Mouse (Mus musculus) kidney, embryonic 16.5 days (tissue): ENCODE results near the gene Vapb. TPM values are rescaled to one million over a fixed set of nuclear protein-coding genes. Genes with fewer than 3 reads are reported as not detected.
A peak's percentile ranks its signal among the peaks of the same experiment; 100 is the strongest.

Source experiments
- ATAC-seq: fragments of 200-750 bp; cut with Nextera tagmentation; 2 replicates; pipeline ENCODE4 v1.8.0; 2017; ENCODE audit warnings: moderate TSS enrichment; ENCODE audit not compliant: low FRiP score, low TSS enrichment
- H3K27ac ChIP-seq: fragments of 300-500 bp; sonication (generic); 2 replicates; pipeline ENCODE4 v1.5.1; 2014; ENCODE audit warnings: low read length
- H3K27me3 ChIP-seq: fragments of 300-500 bp; sonication (generic); 2 replicates; pipeline ENCODE4 v1.6.1; 2014; ENCODE audit warnings: low read length, control low read depth, mixed read lengths; ENCODE audit not compliant: insufficient read depth
- H3K36me3 ChIP-seq: fragments of 300-500 bp; sonication (generic); 2 replicates; pipeline ENCODE4 v1.6.1; 2014; ENCODE audit warnings: low read length, control low read depth, mixed read lengths; ENCODE audit not compliant: insufficient read depth
- H3K4me1 ChIP-seq: fragments of 300-500 bp; sonication (generic); 2 replicates; pipeline ENCODE4 v1.6.1; 2014; ENCODE audit warnings: low read length, control low read depth, mixed read lengths; ENCODE audit not compliant: insufficient read depth
- H3K4me2 ChIP-seq: fragments of 300-500 bp; sonication (generic); replicated peaks from 2 replicates; pipeline ENCODE4 v1.6.1; 2014; ENCODE audit warnings: low read depth, low read length
- H3K4me3 ChIP-seq: fragments of 300-500 bp; sonication (generic); 2 replicates; pipeline ENCODE4 v1.5.1; 2014; ENCODE audit warnings: mild to moderate bottlenecking, low read length
- H3K9ac ChIP-seq: fragments of 300-500 bp; sonication (generic); replicated peaks from 2 replicates; pipeline ENCODE4 v1.6.1; 2014; ENCODE audit warnings: low read length
- H3K9me3 ChIP-seq: fragments of 300-500 bp; sonication (generic); 2 replicates; pipeline ENCODE4 v1.6.1; 2016; ENCODE audit warnings: low read length, control low read depth
- WGBS: fragments of 180-500 bp; shearing (Covaris S2); extraction: QIAGEN DNeasy Blood & Tissue Kit; methylation state at CpG from one replicate; pipeline ENCODE4 v1.1.7; 2014; 5-methylcytosine and 5-hydroxymethylcytosine counted together
- polyA plus RNA-seq: library from polyadenylated mRNA; unstranded; fragments of >200 nt; fragmentation: Nextera tagmentation; extraction: Ambion mirVana; gene quantifications from 2 replicates; pipeline ENCODE4 v1.2.1, GENCODE M21; 2015

Vapb gene
- polyA plus RNA-seq, 1 experiment from 2014 or later: 24.2 TPM

GRCm38 (mm10) chr2:173755433-173756144 lies 18.3 kb downstream of the Vapb start:
- 0 out of 2 replicates have a peak overlapping the region, but pooled peaks have one; percentile 42 for H3K27ac ChIP-seq
- H3K4me2 ChIP-seq: no peak overlapping the region
- H3K4me1 ChIP-seq: peaks cover 24% of the 10 kb centered on the region
- ATAC-seq: no peak
- H3K27me3 ChIP-seq: no peaks in the 10 kb centered on the region
- H3K9ac ChIP-seq: no peak overlapping the region
- WGBS: 29% methylated on average over 8 of the region's 8 CpGs
- H3K9me3 ChIP-seq: no peaks in the 10 kb centered on the region
- no peaks in the 10 kb centered on the region for H3K36me3 ChIP-seq
- H3K4me3 ChIP-seq: no peak overlapping the region

DNA sequence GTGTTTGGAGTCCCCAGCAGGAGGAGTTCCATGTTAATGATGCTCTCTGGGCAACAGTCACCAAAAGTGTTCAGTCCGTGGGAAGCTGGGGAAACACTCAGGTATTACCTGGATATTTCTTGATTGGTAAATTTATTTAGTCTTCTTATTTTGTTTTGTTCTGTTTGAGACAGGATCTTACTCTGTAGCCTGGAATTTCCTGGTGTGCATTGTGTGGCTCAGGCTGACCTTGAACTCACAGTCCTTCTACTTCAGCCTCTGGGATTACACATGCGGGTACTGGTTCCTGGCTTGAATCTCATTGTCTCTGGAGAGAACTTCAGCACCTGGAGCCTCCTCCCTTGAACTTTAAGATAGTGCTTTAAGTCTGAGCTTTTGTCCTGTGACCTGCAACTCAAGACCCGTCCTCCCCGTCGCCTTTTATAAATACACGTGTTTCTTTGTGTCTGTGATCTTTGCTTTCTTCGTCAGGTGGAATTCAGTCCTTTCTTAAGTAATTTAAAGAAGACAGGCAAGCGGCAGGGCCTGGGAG lies 20.4 kb downstream of the Vapb start:
- Histone ChIP-seq H3K9ac (no peak overlapping the region), H3K36me3 (no peaks in the 10 kb centered on the region), H3K4me2 (no peak overlapping the region), H3K27me3 (no peaks in the 10 kb centered on the region), H3K27ac (no peak overlapping the region), H3K4me3 (no peak overlapping the region), H3K9me3 (no peaks in the 10 kb centered on the region), H3K4me1 (peaks cover 24% of the 10 kb centered on the region)
- ATAC-seq: no peak
- WGBS: 68% methylated on average over 8 of the region's 8 CpGs

DNA sequence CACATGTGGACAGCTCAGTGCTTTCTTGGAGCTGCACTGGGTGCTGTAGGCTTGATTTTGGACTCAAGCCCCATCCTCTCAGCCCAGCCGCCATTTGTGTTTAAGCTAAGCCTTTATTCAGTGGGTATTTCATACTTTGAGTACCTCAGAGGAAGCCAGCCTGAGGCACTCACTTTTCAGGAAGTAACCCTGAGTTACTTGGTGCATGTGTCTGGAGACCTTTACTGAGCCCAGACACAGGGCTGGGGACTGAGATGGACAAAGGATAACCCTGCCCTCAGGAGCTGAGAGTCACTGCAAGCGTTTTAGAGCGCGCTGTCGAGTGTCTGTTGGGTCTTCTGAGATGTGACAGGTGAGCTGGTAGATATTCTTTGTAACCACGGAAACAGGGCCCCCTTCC lies 23.3 kb downstream of the Vapb start:
- peaks cover 7% of the 10 kb centered on the region for H3K36me3 ChIP-seq
- no peaks in the 10 kb centered on the region for H3K27me3 ChIP-seq
- no peak overlapping the region for H3K27ac ChIP-seq
- H3K4me1 ChIP-seq: peaks cover 27% of the 10 kb centered on the region
- no peaks in the 10 kb centered on the region for H3K9me3 ChIP-seq
- no peak for ATAC-seq
- WGBS: 88% methylated on average over 6 of the region's 6 CpGs
- no peak overlapping the region for H3K4me2 ChIP-seq
- H3K4me3 ChIP-seq: no peak overlapping the region
- no peak overlapping the region for H3K9ac ChIP-seq

- Histone ChIP-seq H3K27me3 (no peaks in the 10 kb centered on the region), H3K4me1 (peaks cover 43% of the 10 kb centered on the region), H3K9me3 (no peaks in the 10 kb centered on the region), H3K27ac (no peak overlapping the region), H3K36me3 (peaks cover 7% of the 10 kb centered on the region), H3K4me3 (no peak overlapping the region), H3K4me2 (no peak overlapping the region), H3K9ac (no peak overlapping the region)
- 37% methylated on average over 3 of the region's 3 CpGs for WGBS
- ATAC-seq: 0 out of 2 replicates have a peak, but pooled peaks have one; percentile 29
Measured at GRCm38 (mm10) chr2:173764629-173765028, 27.3 kb downstream of the Vapb start.

DNA sequence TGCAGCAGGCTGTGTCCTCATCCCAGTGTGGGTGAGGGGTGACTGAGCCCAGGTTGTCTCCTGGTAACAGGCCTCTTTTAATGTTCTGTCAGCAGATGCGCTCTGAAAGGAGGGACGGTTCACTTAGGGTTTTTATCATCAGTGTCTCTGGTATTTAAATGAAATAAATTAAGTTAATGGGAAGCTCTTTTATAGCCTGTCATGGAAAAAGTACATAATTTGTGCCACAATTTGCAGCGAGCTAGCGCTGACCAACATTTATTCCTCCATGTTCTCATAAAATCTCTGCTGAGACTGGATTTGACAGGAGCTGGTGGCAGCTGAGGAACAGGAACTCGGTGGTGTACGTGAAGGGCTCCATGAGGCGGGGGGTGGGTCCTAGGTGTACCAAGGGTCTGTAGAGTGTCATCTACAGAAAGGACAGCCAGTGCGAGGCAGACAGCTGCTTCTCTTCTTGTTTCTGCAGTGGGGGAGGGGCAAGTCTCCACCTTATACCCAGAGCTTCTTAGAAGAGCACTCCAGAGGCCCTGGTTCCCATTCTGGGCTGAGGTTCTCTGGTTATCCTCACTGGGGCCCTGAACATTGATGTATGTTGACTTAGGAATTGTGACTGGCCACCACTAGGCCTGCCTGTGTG lies 30.8 kb downstream of the Vapb start:
- Histone ChIP-seq H3K4me3 (no peak overlapping the region), H3K4me1 (peaks cover 55% of the 10 kb centered on the region), H3K27me3 (no peaks in the 10 kb centered on the region), H3K9me3 (no peaks in the 10 kb centered on the region), H3K9ac (no peak overlapping the region), H3K27ac (peak overlapping the region; percentile 18; the same call in 1 of the 2 replicates), H3K4me2 (no peak overlapping the region), H3K36me3 (peaks cover 10% of the 10 kb centered on the region)
- ATAC-seq: no peak
- WGBS: 51% methylated on average over 8 of the region's 8 CpGs

DNA sequence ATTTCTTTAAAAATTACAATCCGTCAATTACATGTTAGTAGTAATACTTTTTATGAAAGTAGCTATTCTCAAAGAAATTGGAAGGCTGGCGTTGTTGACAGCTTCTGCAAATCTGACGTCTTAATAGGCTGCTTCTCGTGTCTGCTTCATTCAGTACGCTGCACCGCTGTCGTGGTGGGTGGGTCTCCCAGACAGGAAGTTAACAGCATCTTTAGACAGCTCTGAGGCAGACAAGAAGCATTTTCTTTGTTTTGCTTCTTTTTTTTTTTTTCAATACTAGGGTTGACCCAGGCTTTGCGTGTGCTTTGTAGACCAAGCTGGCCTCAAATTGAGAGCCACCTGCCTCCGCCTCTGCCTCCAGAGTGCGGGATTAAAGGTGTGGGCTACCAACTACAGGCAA lies 31.9 kb downstream of the Vapb start:
- ATAC-seq: no peak
- Histone ChIP-seq H3K9ac (no peak overlapping the region), H3K9me3 (no peaks in the 10 kb centered on the region), H3K27me3 (no peaks in the 10 kb centered on the region), H3K4me1 (peaks cover 53% of the 10 kb centered on the region), H3K36me3 (peaks cover 5% of the 10 kb centered on the region), H3K27ac (peak overlapping the region; percentile 33; the same call in 1 of the 2 replicates), H3K4me3 (no peak overlapping the region), H3K4me2 (no peak overlapping the region)
- 66% methylated on average over 10 of the region's 10 CpGs for WGBS

DNA sequence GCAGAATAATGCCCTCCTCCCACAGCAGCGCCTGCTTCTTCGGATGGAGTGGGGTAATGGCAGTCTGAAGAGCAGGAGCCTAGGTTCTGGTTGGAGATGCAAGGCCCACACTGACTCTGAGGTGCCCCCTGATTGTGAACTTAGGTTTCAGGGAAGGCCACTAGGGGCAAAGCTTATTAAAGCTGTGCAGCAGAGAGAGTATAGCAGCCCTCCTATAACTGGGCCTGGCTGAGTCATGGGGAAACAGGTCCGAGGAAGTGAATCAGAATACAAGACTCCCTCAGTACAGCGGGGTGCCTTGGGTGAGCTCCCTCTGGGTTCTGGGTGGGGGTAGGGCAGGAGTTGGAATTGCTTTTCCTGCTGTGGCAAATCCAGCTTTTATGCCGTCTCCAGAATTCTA lies 33.3 kb downstream of the Vapb start:
- H3K4me2 ChIP-seq: no peak overlapping the region
- no peak overlapping the region for H3K9ac ChIP-seq
- H3K27ac ChIP-seq: no peak overlapping the region
- H3K36me3 ChIP-seq: 0 out of 2 replicates have a peak, but pooled peaks cover 2% of the 10 kb centered on the region
- no peaks in the 10 kb centered on the region for H3K27me3 ChIP-seq
- H3K4me1 ChIP-seq: peaks cover 55% of the 10 kb centered on the region
- WGBS: 62% methylated on average over 5 of the region's 5 CpGs
- ATAC-seq: peak; percentile 7; the same call in 1 of the 2 replicates
- H3K9me3 ChIP-seq: no peaks in the 10 kb centered on the region
- H3K4me3 ChIP-seq: no peak overlapping the region

- no peak overlapping the region for H3K4me3 ChIP-seq
- 52% methylated on average over 8 of the region's 8 CpGs for WGBS
- H3K9me3 ChIP-seq: no peaks in the 10 kb centered on the region
- no peak for ATAC-seq
- no peaks in the 10 kb centered on the region for H3K27me3 ChIP-seq
- H3K9ac ChIP-seq: no peak overlapping the region
- 0 out of 2 replicates have a peak, but pooled peaks cover 2% of the 10 kb centered on the region for H3K36me3 ChIP-seq
- peak overlapping the region; percentile 44 for H3K27ac ChIP-seq
- no peak overlapping the region for H3K4me2 ChIP-seq
- peaks cover 66% of the 10 kb centered on the region for H3K4me1 ChIP-seq
Measured at GRCm38 (mm10) chr2:173771706-173772105, 34.4 kb downstream of the Vapb start.

DNA sequence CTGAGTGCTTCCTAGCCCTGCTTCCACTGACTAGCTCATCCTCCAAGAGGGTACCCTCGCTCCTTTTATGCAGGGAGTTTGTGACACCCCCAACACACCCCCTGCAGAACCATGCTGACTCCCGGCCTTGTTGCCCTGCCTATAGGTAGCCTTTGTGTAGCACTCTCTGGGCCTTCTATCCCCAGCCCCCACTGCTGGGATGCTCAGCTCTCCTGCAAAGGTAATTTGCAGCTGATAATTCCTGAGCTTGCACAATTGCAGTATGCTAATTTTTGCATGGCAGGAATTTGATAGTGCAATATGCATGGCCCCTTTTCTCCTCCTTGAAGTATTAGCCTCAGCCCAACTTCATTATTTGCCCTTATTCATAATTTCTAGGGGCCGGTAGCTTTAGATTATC lies 38.2 kb downstream of the Vapb start:
- Histone ChIP-seq H3K4me3 (no peak overlapping the region), H3K27me3 (no peaks in the 10 kb centered on the region), H3K9me3 (no peaks in the 10 kb centered on the region), H3K9ac (no peak overlapping the region), H3K36me3 (peaks cover 23% of the 10 kb centered on the region), H3K27ac (no peak overlapping the region), H3K4me1 (peaks cover 58% of the 10 kb centered on the region), H3K4me2 (no peak overlapping the region)
- ATAC-seq: no peak
- 57% methylated on average over 3 of the region's 3 CpGs for WGBS

DNA sequence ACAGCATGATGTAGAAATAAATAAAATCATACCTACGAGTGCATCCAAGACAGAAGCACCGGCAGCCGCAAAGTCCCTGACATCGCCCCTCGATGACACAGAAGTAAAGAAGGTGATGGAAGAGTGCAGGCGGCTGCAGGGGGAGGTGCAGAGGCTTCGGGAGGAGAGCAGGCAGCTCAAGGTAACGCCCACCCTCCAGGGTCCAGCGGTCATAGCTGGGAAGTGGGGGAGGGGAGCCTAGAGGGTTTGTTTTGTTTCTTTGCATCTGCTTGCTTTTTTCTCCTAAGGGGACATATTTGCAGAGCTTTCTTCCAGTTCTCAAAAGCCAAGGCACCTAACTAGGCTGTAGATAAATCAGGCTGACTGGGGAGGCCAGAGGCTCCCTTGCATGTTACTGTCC lies 38.8 kb downstream of the Vapb start:
- Histone ChIP-seq H3K27ac (peak overlapping the region; percentile 69; the same call in 1 of the 2 replicates), H3K9me3 (no peaks in the 10 kb centered on the region), H3K36me3 (peaks cover 23% of the 10 kb centered on the region), H3K9ac (no peak overlapping the region), H3K27me3 (no peaks in the 10 kb centered on the region), H3K4me1 (peaks cover 52% of the 10 kb centered on the region), H3K4me3 (no peak overlapping the region), H3K4me2 (no peak overlapping the region)
- 8% methylated on average over 9 of the region's 9 CpGs for WGBS
- no peak for ATAC-seq
